Mouse (Mus musculus): Measurements from ENCODE around the gene Tapt1.

GRCm38 (mm10) chr5:44207286-44207685 lies 19.1 kb downstream of the Tapt1 start:
- no peak for TF ChIP-seq CTCF (IDR thresholded peaks at IDR 0.05; ENCODE audit: insufficient read depth, low read length)
- no peak for TF ChIP-seq POLR2A (IDR thresholded peaks at IDR 0.05; ENCODE audit: borderline replicate concordance, extremely low read depth, low read depth, low read length)

Measured in lung, adult 2 months (tissue).